Mouse (Mus musculus) macrophage (primary cell): ENCODE data around the gene Olfr523. TPM values are rescaled to one million over a fixed set of nuclear protein-coding genes. Genes with fewer than 3 reads are reported as not detected.
"Not testable (repeated sequence)": the region's sequence is repeated elsewhere in the genome, so short reads cannot be mapped to it uniquely, and the experiment has no call there.

ENCODE experiments used
- H3K27ac ChIP-seq: fragments of 350-480 bp; formaldehyde crosslinking; 2 replicates; pipeline ENCODE4 v1.9.0; 2021
- H3K36me3 ChIP-seq: fragments of 350-480 bp; formaldehyde crosslinking; 2 replicates; pipeline ENCODE4 v1.9.0; 2021; ENCODE audit errors: inconsistent target
- H3K4me3 ChIP-seq: fragments of 350-480 bp; formaldehyde crosslinking; 2 replicates; pipeline ENCODE4 v1.9.0; 2021; ENCODE audit errors: inconsistent target
- H3K79me2 ChIP-seq: fragments of 350-480 bp; formaldehyde crosslinking; 2 replicates; pipeline ENCODE4 v1.9.0; 2021; ENCODE audit errors: inconsistent target
- WGBS: methylation state at CpG from one replicate; pipeline ENCODE4 v1.1.7; 2026; ENCODE audit warnings: inconsistent platforms; ENCODE audit not compliant: missing documents; 5-methylcytosine and 5-hydroxymethylcytosine counted together
- polyA plus RNA-seq: library from polyadenylated mRNA; stranded (reverse); fragments of 250-400 nt; gene quantifications from 3 replicates; pipeline ENCODE4 v1.2.4, GENCODE M21; 2018; ENCODE audit warnings: inconsistent platforms
- total RNA-seq, 78 experiments: library from RNA; depleted of rRNA; stranded (reverse); fragments of 250-400 nt; gene quantifications; 1 replicate in 9 of 78; 2 replicates in 24 of 78; 3 replicates in 43 of 78; 4 replicates in 2 of 78; pipeline ENCODE4 v1.2.4; 2018; ENCODE audit warnings: inconsistent platforms in 56 of 78

The Olfr523 gene
- total RNA-seq (2018; cell fraction: chromatin; rRNA removed): not detected
- not detected for total RNA-seq (2018; cell fraction: cytosol; rRNA removed)
- not detected for total RNA-seq (2018; cell fraction: nucleus; rRNA removed)
- not detected in 3 replicates for polyA plus RNA-seq

GRCm38 (mm10) chr7:140172936-140173335 is at the start of gene Olfr523:
TSS of gene Olfr523 (plus strand) at chr7:140173217.
- no peak within 1 kb of the TSS for H3K27ac ChIP-seq
- H3K36me3 ChIP-seq: no peaks in the 10 kb centered on the region
- no peak within 1 kb of the TSS for H3K4me3 ChIP-seq
- H3K79me2 ChIP-seq: no peaks in the 10 kb centered on the region
- 13% methylated on average over 1 of the region's 1 CpGs for WGBS

- Histone ChIP-seq H3K79me2 (peaks cover 25% of the 10 kb centered on the region; the same call in 1 of the 2 replicates), H3K27ac (no peak overlapping the region), H3K36me3 (peaks cover 2% of the 10 kb centered on the region; the same call in 1 of the 2 replicates), H3K4me3 (no peak overlapping the region)
- 100% methylated on average over 1 of the region's 1 CpGs for WGBS
Observed at GRCm38 (mm10) chr7:140124382-140124781, 48.6 kb upstream of the Olfr523 start.

GRCm38 (mm10) chr7:140125278-140126021 is 47.6 kb upstream of the Olfr523 start:
- peaks cover 13% of the 10 kb centered on the region for H3K36me3 ChIP-seq
- H3K79me2 ChIP-seq: peaks cover 30% of the 10 kb centered on the region; the same call in 1 of the 2 replicates
- H3K4me3 ChIP-seq: peak overlapping the region; percentile 72
- H3K27ac ChIP-seq: peak overlapping the region; percentile 78
- 3% methylated on average over 34 of the region's 40 CpGs for WGBS

GRCm38 (mm10) chr7:140126022-140126350 is 47.0 kb upstream of the Olfr523 start:
- H3K36me3 ChIP-seq: peaks cover 17% of the 10 kb centered on the region
- H3K27ac ChIP-seq: peak overlapping the region; percentile 78
- peak overlapping the region; percentile 72 for H3K4me3 ChIP-seq
- 4% methylated on average over 5 of the region's 5 CpGs for WGBS
- peaks cover 30% of the 10 kb centered on the region; the same call in 1 of the 2 replicates for H3K79me2 ChIP-seq

GRCm38 (mm10) chr7:140126934-140127333 is 46.1 kb upstream of the Olfr523 start:
- Histone ChIP-seq H3K79me2 (peaks cover 30% of the 10 kb centered on the region; the same call in 1 of the 2 replicates), H3K27ac (peak overlapping the region; percentile 94), H3K4me3 (peak overlapping the region; percentile 26), H3K36me3 (peaks cover 17% of the 10 kb centered on the region)
- 32% methylated on average over 3 of the region's 3 CpGs for WGBS

- peaks cover 17% of the 10 kb centered on the region for H3K36me3 ChIP-seq
- H3K27ac ChIP-seq: peak overlapping the region; percentile 94
- peaks cover 30% of the 10 kb centered on the region; the same call in 1 of the 2 replicates for H3K79me2 ChIP-seq
- 0% methylated on average over 2 of the region's 2 CpGs for WGBS
- no peak overlapping the region; the same call in 1 of the 2 replicates for H3K4me3 ChIP-seq
Observed at GRCm38 (mm10) chr7:140127911-140128310, 45.1 kb upstream of the Olfr523 start.

- peaks cover 17% of the 10 kb centered on the region for H3K36me3 ChIP-seq
Observed at GRCm38 (mm10) chr7:140132184-140132583, 40.8 kb upstream of the Olfr523 start.

GRCm38 (mm10) chr7:140134033-140134432 is 39.0 kb upstream of the Olfr523 start:
- peaks cover 17% of the 10 kb centered on the region for H3K36me3 ChIP-seq
- H3K79me2 ChIP-seq, H3K4me3 ChIP-seq, H3K27ac ChIP-seq: not testable (repeated sequence)
- 29% methylated on average over 2 of the region's 7 CpGs for WGBS

More at GRCm38 (mm10) chr7:140132184-140132583, 40.8 kb upstream of the Olfr523 start:
- H3K27ac ChIP-seq, H3K4me3 ChIP-seq: not testable (repeated sequence)
- peaks cover 17% of the 10 kb centered on the region; the same call in 1 of the 2 replicates for H3K79me2 ChIP-seq
- 41% methylated on average over 5 of the region's 7 CpGs for WGBS

- H3K79me2 ChIP-seq: no peaks in the 10 kb centered on the region
- peaks cover 6% of the 10 kb centered on the region; the same call in 1 of the 2 replicates for H3K36me3 ChIP-seq
- WGBS: 95% methylated on average over 2 of the region's 5 CpGs
- no peak overlapping the region for H3K27ac ChIP-seq
- no peak overlapping the region for H3K4me3 ChIP-seq
Observed at GRCm38 (mm10) chr7:140135106-140135770, 37.8 kb upstream of the Olfr523 start.

GRCm38 (mm10) chr7:140137135-140138020 is 35.6 kb upstream of the Olfr523 start, which contains the start of gene Mtg1:
TSS of gene Mtg1 (plus strand) at chr7:140137564.
- H3K36me3 ChIP-seq: no peaks in the 10 kb centered on the region; the same call in 1 of the 2 replicates
- WGBS: 3% methylated on average over 39 of the region's 39 CpGs
- H3K79me2 ChIP-seq: no peaks in the 10 kb centered on the region
- H3K4me3 ChIP-seq: peak within 1 kb of the TSS; percentile 58
- peak within 1 kb of the TSS; percentile 52 for H3K27ac ChIP-seq

- WGBS: 1% methylated on average over 8 of the region's 8 CpGs
- H3K36me3 ChIP-seq: no peaks in the 10 kb centered on the region; the same call in 1 of the 2 replicates
- H3K27ac ChIP-seq: peak overlapping the region; percentile 52
- peak overlapping the region; percentile 58 for H3K4me3 ChIP-seq
- H3K79me2 ChIP-seq: no peaks in the 10 kb centered on the region
Observed at GRCm38 (mm10) chr7:140138021-140138310, 35.1 kb upstream of the Olfr523 start.

- 4% methylated on average over 14 of the region's 14 CpGs for WGBS
- Histone ChIP-seq H3K36me3 (no peaks in the 10 kb centered on the region; the same call in 1 of the 2 replicates), H3K4me3 (no peak overlapping the region), H3K27ac (no peak overlapping the region), H3K79me2 (no peaks in the 10 kb centered on the region)
Observed at GRCm38 (mm10) chr7:140141350-140141749, 31.7 kb upstream of the Olfr523 start.

- Histone ChIP-seq H3K36me3 (no peaks in the 10 kb centered on the region; the same call in 1 of the 2 replicates), H3K79me2 (no peaks in the 10 kb centered on the region), H3K27ac (no peak overlapping the region), H3K4me3 (no peak overlapping the region)
- 90% methylated on average over 4 of the region's 4 CpGs for WGBS
Observed at GRCm38 (mm10) chr7:140144550-140144949, 28.5 kb upstream of the Olfr523 start.

GRCm38 (mm10) chr7:140153383-140153782 is 19.6 kb upstream of the Olfr523 start:
- Histone ChIP-seq H3K27ac (no peak overlapping the region), H3K36me3 (peaks cover 6% of the 10 kb centered on the region; the same call in 1 of the 2 replicates), H3K4me3 (no peak overlapping the region), H3K79me2 (no peaks in the 10 kb centered on the region)
- 13% methylated on average over 27 of the region's 28 CpGs for WGBS
